Mouse (Mus musculus): Measurements from ENCODE around the gene Fbxl13. TPM values are rescaled to one million over a fixed set of nuclear protein-coding genes. Genes with fewer than 3 reads are reported as not detected.
"Not testable (repeated sequence)": the region's sequence is repeated elsewhere in the genome, so short reads cannot be mapped to it uniquely, and the experiment has no call there.

The Fbxl13 gene
- total RNA-seq, 2 experiments from 2014 or later, result 0.09 to 0.12 TPM

DNA sequence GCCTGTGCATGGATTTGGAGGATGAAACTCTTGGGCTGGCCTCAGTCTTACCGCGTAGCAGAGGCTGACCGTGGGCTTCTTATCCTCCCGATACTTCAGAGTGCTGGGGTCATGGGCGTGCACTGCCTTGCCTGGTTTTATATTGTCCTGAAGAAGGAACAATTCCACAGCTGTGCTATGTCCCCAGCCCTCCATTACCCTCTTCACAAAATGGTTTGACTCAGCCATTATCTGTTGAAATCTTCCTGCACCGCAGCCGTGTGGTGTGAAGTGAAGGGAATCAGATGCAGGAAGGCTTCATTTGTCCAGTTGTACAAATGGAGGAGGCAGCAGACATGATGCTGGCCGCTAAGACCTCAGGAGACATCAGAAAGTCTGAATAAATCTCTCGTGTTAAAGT is 11.5 kb upstream of the Fbxl13 start:
- no peak for DNase-seq

DNA sequence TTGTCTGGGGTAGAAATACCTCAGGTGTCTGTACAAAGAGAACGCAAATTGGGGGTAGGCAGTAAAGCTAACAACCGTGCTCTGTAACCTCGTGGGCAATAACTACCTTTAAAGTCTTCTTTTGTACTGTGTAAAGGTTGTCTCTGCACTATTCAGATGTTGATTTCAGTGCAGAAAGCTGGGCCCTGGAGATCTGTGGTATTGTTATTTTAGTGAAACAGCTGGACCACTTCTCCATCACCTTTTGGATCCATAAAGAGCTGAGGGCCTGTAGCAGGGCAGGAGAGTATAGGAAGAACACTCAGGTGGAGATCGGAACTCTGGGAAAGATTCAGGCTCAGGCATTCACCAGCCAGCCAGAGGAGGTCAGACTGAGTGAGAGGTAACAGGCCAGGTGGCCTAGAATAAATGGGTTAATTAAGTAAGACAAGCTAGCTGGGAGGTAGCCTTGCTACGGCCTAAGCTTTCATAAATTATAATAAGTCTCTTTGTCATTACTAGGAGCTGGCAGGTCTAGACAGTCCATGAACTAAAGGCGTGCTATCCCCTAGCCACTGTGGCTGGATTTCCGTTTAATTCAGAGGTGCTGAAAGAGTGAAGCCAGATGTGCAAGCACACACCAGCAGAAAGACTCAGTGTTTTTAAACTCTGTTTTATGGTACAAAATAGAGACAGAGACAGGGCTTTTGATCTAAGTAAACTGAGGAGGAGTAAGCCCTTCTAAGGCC is 6.6 kb upstream of the Fbxl13 start:
- DNase-seq, result no peak

DNA sequence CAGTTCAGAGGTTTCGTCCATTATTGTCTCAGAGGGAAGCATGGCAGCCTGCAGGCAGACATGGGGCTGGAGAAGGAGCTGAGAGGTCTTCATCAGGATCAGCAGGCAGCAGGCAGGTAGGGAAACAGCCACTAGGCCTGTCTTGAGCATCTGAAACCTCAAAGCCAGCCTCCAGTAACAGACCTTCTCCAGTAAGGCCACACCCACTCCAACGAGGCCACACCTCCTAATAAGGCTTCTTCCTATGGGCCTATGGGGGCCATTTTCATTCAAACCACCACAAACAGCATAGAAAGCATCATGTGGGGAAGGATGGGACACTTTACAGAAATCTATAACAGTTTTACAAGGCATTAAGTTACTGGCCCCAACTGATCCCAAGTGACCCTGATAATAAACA is 5.3 kb upstream of the Fbxl13 start:
- no peak for DNase-seq

- no peak for DNase-seq
Observed at GRCm38 (mm10) chr5:21646133-21646491, 678 bp upstream of the Fbxl13 start.

GRCm38 (mm10) chr5:21644891-21645438 is 469 bp downstream of the Fbxl13 start:
- peak; percentile 31 for DNase-seq

DNA sequence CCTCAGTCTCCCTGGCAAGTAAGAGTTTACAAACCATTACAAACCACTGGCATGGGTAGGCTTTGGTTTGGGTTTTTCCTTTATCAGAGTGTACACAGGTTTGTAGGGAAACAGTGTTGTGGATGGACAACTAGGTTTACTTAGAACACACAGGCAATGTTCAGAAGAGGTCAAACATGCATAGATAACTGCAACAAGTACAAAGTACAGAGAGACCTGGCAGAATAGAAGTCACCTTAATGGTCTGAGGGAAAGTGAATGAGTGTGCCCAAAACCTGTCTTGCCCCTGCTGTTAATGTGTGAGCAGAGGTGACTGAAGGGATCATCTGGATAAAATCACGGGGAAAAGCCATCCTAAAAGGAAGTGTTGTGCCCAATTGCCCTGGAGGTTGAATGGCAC is 1.8 kb downstream of the Fbxl13 start:
- DNase-seq, result no peak

- DNase-seq, result peak; percentile 51
Observed at GRCm38 (mm10) chr5:21640961-21641360, 4.5 kb downstream of the Fbxl13 start.

GRCm38 (mm10) chr5:21625916-21626315 is 19.5 kb downstream of the Fbxl13 start:
- no peak for DNase-seq

- no peak for DNase-seq
Observed at GRCm38 (mm10) chr5:21616450-21617009, 28.9 kb downstream of the Fbxl13 start.

- not testable (repeated sequence) for DNase-seq
Observed at GRCm38 (mm10) chr5:21614299-21614698, 31.1 kb downstream of the Fbxl13 start.

- DNase-seq, result no peak
Observed at GRCm38 (mm10) chr5:21610996-21611395, 34.4 kb downstream of the Fbxl13 start.

GRCm38 (mm10) chr5:21608311-21609304 is 36.8 kb downstream of the Fbxl13 start:
- DNase-seq, result no peak

- DNase-seq, result no peak
Observed at GRCm38 (mm10) chr5:21605936-21606335, 39.5 kb downstream of the Fbxl13 start.

DNA sequence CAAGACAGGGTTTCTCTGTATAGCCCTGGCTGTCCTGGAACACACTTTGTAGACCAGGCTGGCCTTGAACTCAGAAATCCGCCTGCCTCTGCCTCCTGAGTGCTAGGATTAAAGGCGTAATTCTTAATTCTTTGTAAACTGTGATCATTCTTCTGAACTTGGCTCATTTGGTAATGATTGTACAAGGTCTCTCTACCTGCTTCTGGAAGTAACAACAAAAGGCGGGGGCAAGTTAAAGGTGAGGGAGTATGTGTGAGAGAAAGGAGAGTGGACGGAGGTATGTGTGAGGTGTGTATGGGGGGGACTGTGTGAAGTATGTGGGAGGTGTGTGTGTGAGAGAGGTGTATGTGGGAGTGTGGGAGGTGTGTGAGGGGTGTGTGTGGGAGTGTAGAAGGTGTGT is 45.5 kb downstream of the Fbxl13 start:
- DNase-seq, result no peak

DNA sequence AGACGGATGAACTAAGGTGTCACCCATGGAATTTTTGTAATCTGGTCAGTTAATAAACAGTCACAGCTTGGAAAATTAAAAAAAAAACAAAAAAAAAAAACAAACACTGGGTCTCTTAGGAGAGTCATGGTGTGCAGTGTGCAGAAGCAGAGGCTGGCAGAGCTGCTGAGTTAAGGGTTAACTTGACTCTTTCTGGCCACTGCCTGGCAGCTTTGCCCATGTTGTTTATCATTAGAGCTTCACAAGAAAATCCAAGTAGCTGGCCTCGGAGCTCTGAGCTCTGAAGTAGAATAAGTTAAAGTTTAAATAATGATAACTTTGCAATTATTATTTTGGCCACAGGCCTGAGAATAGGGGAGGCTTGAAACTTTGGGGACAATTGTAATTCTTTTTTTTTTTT is 45.9 kb downstream of the Fbxl13 start:
- not testable (repeated sequence) for DNase-seq

DNA sequence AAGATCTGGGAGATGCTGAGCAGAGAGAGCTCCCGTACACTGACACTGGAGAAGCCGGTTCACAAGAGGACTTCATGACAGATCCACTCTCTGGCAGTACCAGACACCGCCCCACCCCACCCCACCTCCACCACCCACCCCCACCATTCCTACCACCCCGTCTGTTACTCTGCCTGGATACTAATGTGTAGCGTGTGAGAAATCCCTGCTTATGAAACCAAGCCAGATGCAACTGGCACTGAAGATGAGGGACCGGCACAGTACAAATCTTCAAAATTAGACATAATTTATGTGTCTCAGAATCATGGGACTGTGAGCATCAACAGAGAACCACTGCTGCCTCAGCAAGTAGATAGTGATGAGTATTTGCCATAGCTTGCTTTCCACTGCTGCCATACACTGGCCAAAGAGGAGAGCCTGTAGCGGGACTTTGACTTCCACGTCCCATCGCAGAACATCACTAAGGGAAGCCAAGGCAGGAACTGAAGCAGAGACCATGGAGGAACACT is 52.2 kb downstream of the Fbxl13 start:
- no peak for DNase-seq

DNA sequence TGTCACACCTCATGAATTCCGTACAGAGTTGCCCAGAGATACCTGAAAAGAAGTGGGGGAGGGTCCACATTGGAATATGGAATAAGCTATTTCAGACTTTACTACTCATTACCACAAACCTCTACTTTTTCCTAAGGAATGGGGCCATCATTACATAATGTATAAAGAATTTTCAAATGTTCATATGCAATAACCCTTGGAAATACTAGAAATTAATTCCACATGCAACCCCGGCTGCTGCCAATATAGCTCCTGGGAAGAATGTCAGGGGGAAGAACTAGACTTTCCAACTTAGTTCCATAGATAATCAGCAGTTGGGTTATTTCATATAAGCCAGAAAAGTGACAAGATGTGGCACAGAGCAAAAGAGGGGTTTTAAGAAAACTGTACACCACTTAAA is 53.3 kb downstream of the Fbxl13 start:
- no peak for DNase-seq

GRCm38 (mm10) chr5:21588220-21588619 is 57.2 kb downstream of the Fbxl13 start:
- DNase-seq, result peak; percentile 16

DNA sequence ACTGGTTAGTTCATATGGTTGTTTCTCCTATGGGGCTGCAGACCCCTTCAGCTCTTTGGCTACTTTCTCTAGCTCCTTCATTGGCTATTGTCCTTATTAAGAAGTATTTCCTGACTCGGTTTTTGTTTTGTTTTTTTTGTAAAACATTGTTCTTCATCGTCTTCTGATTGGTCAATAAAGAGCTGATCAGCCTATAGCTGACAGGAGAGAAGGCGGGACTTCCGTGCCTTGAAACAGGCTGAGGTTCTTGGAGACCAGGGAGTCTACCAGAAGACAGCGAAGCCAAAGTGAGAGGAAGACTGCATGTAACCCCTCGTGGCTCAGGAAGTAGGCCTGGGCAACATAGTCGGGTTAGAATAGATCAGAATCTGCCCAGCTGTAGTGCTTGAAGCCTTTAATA is 57.8 kb downstream of the Fbxl13 start:
- DNase-seq, result no peak

- peak; percentile 66 for DNase-seq
Observed at GRCm38 (mm10) chr5:21586763-21587162, 58.7 kb downstream of the Fbxl13 start.

DNA sequence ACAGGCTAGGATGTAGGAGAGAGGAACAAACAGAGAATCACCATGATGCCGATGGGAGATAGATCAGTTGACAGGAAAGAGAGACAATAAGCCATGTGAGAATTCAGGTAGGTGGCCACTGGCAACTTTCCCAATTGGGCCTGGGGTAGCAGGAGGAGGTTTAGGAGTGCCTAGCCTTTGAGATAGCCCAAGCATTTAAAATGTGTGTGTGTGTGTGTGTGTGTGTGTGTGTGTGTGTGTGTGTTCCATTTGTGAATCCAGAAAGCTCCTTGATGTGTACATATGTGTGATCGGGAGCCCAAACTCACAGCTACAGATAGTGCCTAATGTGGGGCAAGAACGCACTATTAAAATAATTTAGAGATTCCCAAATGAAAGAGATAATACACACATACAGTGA is 67.3 kb downstream of the Fbxl13 start:
- no peak for DNase-seq

- no peak for DNase-seq
Observed at GRCm38 (mm10) chr5:21575210-21575550, 70.3 kb downstream of the Fbxl13 start.

Measured in heart, postnatal 4 days (tissue).